Mouse (Mus musculus) T-helper 17 cell (primary cell): ENCODE results near the gene Ppih.
"Not testable (repeated sequence)": the region's sequence is repeated elsewhere in the genome, so short reads cannot be mapped to it uniquely, and the experiment has no call there.

Experiments
- in situ Hi-C, 2 experiments: fragments of 300-600 bp; cut with MboI, MseI; formaldehyde crosslinking; loops; 1 replicate in 1 of 2; 2 replicates in 1 of 2; pipeline ENCODE4 v1.15.1; 2025; ENCODE audit warnings: high pct_unique_total_duplicates in 2 of 2

The Ppih gene

DNA sequence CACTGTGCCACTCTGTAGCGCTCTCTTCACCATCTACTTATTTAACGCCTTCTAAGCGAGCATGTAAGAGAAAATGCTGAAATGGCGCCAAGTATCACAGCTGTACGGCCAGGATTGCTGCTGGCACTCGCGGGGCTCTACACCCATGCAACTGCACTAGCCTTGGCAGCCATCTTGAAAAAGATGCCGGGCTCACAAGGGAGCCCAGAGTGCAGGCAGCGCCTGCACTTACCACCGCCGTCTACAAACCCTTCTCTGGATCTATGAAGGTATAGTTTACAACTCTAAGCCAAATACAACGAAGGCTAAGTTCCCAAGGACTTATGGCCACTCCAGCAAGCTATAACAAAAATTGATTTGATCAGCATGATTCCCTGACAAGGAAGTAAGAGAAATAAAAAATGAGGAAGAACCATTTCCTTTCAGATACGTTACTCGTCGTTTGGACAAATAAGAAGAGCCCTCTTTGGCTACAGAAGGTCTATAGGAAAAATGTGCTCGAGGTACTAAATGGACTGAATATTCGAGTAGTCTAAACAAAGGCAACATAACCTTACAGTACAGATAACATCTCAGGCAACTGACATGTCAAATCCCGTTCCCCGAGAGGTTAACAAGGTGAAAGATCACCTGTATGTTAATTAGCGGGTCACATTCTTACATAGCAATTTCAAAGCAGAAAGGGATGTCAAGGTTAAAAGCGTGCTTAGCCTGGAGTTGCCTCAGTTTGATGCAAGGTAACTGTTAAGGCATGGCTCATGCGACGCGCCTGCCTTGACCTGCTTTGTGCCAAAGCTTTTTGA, 27.4 kb downstream of the Ppih start:
- in situ Hi-C loops: no loop called here

DNA sequence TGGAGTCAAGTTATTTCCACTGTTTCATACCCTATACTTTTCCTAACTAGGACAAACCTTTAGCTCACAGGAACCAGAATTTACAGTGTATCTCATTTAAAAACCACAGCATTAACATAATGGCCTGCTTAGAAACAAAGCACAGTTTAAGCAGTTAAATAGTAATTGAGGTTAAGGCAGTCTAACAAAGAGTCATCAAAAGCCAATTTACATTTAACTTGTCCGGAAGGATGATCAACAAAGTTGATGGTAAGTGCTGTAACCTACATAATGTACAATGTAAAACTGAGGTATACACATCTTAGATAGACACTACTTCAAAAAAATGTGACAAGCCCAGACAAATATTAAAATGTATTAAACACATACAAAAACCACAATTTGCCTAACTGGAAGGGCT, 28.4 kb downstream of the Ppih start:
- in situ Hi-C loops: no loop called here

DNA sequence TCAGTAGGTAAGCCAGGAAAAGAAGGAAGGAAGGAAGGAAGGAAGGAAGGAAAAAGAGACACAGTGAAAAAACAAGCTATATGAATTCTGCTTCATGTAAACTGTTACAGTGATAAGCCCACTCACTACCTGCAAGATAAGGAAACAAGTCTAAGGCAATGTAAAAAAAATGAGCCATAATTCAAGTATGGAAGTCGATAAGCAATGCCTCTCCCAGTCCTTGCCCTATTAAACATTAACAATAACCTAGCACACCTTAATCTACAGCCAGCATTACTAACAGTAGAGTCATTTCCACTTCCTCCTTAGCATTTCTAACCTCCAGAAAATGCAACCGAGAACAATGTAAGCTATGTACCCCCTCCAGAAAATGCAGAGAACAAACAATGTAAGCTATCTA, 35.0 kb downstream of the Ppih start:
- in situ Hi-C loops: no loop called here

GRCm38 (mm10) chr4:119284861-119285260, 35.5 kb downstream of the Ppih start:
- in situ Hi-C loops: no loop called here

- in situ Hi-C loops: not testable (repeated sequence)
Measured at GRCm38 (mm10) chr4:119278784-119279183, 41.6 kb downstream of the Ppih start.

DNA sequence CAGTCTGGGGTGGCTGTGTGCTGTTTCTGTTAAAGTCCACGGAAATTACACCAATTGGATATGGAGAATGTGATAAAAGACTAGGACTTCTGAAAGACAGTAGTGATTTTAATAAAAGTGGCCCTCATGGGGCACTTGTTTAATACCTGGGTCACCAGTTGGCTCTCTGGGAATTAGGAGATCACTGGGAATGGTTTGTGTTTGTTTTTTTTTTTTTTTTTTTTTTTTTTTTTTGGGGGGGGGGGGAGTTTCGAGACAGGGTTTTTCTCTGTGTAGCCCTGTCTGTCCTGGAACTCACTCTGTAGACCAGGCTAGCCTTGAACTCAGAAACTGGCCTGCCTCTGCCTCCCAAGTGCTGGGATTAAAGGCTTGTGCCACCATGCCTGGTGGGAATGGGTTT, 44.6 kb downstream of the Ppih start:
- in situ Hi-C loops: no loop called here

DNA sequence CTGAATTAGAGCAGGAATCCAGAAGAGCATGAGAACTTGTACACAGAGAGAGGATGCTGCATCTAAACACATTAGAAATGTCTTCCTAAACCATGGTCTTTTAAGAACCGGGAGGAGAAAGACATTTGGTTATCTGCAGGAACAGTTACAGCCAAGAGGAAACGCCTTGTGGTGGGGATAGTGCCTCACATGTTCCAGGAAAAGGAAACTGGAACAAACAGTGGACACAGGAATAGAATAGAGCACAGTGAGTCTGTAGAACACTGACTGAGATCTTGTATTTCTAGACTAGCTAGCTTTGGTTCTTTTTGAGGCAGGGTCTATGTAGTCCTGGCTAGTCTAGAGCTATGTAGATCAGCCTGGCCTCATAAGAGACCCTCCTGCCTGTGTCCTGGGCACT, 45.1 kb downstream of the Ppih start:
- in situ Hi-C loops: no loop called here

DNA sequence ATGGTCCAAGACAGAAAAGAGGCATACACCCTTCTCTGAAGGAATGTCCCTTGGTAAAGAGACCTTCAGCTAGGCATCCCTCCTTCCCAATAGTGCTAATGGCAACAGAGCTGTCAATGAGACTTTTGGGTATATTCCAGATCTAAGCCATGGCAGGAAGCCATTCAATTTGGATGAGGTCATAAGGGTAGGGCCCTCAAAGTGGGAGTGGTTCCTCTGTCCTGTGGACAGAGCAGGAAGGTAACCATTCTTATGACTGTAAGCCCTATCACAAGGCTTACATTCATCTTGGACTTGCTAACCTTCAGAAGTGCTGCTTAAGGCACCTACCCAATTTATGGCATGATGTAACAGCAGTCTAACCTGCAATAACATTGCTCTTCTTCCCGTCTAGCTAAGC, 45.7 kb downstream of the Ppih start:
- in situ Hi-C loops: no loop called here

DNA sequence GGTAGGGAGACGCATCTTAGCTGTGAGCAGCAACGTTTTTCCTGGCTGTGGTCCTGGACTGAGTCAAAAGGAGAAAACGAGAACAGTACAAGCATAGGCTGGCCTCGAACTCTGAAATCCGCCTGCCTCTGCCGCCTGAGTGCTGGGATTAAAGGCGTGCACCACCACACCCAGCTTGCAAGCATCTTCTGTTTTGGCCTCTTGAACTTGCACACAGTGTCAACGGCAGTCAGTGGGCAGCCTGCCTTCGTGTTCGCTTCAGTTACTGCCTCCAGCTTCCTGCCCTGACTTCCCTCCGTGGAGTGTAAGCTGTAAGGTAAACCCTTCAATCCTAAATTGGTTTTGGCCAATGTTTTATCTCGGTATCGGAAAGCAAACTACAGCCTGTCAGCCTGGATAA, 53.7 kb downstream of the Ppih start:
- in situ Hi-C loops: no loop called here

DNA sequence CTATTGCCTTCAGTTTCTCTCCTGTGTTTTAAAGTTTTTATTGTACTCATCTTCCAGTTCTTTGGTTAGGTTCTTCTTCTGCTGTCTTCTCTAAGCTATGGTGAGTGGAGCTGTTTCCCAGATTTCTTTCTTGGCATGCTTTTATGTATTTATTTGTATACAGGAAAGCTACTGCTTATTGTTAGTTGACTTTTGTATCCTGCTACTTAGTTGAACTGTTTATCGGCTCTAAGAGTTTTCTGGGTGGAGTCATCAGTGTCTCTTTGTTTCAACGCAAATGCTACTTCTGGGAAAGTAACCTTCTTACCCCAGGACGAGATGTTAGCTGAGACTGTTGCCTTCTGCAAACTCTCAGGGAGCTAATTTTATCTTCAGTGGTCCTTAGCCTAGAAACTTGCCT, 56.9 kb downstream of the Ppih start:
- in situ Hi-C loops: no loop called here

- in situ Hi-C loops: no loop called here
Measured at GRCm38 (mm10) chr4:119262483-119262882, 57.9 kb downstream of the Ppih start.

GRCm38 (mm10) chr4:119261087-119261713, 59.1 kb downstream of the Ppih start:
- in situ Hi-C loops: no loop called here

GRCm38 (mm10) chr4:119259344-119260254, 60.7 kb downstream of the Ppih start:
- in situ Hi-C loops: loop anchor here in 1 of 2 experiments (10.0 kb wide), 1 partner anchor 885 kb away; no protein-coding TSS in a partner anchor

DNA sequence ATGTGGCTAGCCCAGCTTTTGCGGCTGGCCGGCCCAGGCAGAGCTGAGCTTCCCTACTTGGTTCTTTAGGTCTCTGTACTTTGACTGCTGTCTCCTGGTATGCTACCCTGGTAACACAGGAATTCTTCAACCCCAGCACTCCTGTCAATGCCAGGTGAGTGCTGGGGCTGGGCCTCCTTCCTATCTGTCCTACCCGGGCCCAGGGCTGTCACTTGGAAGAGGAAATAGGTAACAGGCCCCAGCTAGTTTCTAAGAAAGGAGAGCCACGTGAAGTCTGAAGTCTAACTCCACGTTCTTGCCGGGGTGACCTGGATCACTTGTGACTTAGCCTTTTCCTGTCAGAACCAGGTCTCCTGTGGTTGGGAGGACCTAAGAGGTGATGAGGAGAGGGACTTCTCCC, 63.3 kb downstream of the Ppih start:
- in situ Hi-C loops: loop anchor here in 1 of 2 experiments (10.0 kb wide), 1 partner anchor 888 kb away; no protein-coding TSS in a partner anchor

GRCm38 (mm10) chr4:119255351-119255750, 65.0 kb downstream of the Ppih start, which contains the start of gene Cldn19:
Gene Cldn19, plus strand, starts transcription at chr4:119255414.
- in situ Hi-C loops: loop anchor here in 1 of 2 experiments (10.0 kb wide), 1 partner anchor 889 kb away; no protein-coding TSS in a partner anchor

GRCm38 (mm10) chr4:119254012-119254618, 66.2 kb downstream of the Ppih start:
- in situ Hi-C loops: loop anchor here in 1 of 2 experiments (10.0 kb wide), 1 partner anchor 891 kb away; no protein-coding TSS in a partner anchor

DNA sequence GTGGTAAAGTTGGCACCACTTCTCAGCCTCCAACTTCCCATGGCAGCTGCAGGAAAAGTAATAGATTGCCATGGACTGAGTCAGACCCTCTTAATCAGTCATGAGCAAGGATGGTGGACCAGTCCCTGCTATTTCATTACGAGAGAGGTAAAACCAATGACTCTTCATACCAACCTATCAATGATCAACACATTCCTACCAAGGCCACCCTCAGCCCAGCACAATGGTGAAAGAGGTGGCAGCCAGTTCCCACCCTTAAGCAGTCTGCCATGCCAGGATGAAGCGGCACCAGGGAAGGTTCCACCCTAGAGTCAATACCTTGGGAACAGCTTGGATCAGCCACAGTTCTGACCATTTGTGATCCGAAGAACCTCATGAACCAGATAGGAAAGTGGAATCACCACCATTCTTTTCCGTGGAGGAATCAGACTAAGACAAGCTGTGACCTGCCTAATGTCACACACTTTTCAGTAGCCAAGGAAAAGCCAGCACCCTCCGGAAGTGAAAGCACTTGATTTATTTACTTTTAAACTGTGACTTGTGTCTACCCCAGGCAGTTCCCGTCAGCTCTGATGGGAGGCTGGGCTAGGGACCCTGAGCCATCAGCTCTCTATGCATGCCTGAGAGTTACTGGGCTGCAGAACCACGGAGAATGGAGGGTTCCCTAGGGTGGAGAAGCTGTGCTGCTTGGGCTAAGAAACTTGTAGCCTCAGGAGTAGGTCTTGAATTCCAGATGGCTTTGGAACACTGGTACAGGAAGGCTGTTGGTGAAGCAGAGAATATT, 68.1 kb downstream of the Ppih start:
- in situ Hi-C loops: loop anchor here in 1 of 2 experiments (10.0 kb wide), 1 partner anchor 893 kb away; no protein-coding TSS in a partner anchor
